Mouse (Mus musculus) embryo, embryonic 11 days (tissue): ENCODE measurements around the gene Psg16.

Experiments used
- DNase-seq: peaks from one replicate; pipeline ENCODE4 v3.0.0-alpha.2; 2015

Gene Psg16

GRCm38 (mm10) chr7:17135307-17135706 lies 61.5 kb downstream of the Psg16 start:
- DNase-seq, result no peak

DNA sequence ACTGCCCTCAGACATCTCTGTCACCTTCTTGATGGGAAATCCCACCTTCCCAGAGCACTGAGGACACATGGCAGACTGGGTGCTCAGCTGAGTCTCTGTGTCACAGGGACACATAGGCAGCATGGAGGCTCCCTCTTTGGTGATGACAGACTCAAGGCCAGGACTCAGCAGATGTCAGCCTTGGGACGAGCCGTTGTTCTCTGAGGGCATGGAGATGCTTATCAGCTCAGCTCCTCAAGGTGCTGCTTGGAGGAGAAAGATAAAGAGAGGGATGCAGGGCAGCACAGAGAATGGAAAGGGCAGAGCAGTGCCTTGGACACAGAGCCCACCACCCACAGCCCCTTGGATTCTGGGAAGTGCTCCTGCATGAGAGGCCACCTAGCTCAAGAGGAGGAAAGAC lies 76.1 kb downstream of the Psg16 start, which contains the start of gene Ceacam3:
Gene Ceacam3, plus strand, starts transcription at position 352 of the 400 bp plus-strand sequence.
- no peak for DNase-seq

DNA sequence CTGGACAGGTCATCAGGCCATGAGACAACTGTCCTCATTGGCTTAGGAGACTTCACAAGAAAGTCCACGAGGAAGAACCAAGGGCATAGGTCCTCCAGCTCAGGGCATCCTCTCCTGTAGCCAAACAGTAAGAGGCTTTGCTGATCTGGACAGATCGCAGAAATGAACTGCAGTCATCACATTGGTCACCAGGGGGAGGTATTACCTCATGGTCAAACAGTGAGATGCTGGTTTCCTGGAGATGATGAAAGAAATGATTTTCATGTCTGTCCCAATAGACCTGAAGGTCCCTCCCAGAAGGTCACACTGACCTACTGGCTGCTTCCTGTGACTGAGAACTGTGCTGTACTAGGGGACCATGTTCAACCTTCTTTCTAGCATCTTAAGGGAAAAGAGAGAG lies 81.8 kb downstream of the Psg16 start:
- peak; percentile 2 for DNase-seq

- DNase-seq, result no peak
Measured at GRCm38 (mm10) chr7:17156885-17157677, 83.2 kb downstream of the Psg16 start.

GRCm38 (mm10) chr7:17159011-17159410 lies 85.2 kb downstream of the Psg16 start:
- no peak for DNase-seq

- no peak for DNase-seq
Measured at GRCm38 (mm10) chr7:17171827-17172226, 98.0 kb downstream of the Psg16 start.
